Mouse (Mus musculus) heart, postnatal 36 days (tissue): ENCODE measurements around the gene Clnk. TPM values are rescaled to one million over a fixed set of nuclear protein-coding genes. Genes with fewer than 3 reads are reported as not detected.

ENCODE experiments used
- DNase-seq, 2 experiments: peaks; one replicate each; pipeline ENCODE4 v3.0.0; 2021 to 2022
- intact Hi-C: fragments of 180-260 bp; cut with DNase I; formaldehyde crosslinking; loops from one replicate; pipeline ENCODE4 v1.15.1; 2025
- total RNA-seq, 2 experiments: library from RNA; stranded (reverse); gene quantifications; 2 replicates each; pipeline ENCODE4 v1.2.3; 2021

The Clnk gene
- total RNA-seq, 2 experiments from 2014 or later, result not detected

GRCm38 (mm10) chr5:38858015-38858721 lies 18.4 kb downstream of the Clnk start:
- no peak for DNase-seq
- intact Hi-C loops, result no loop called here

GRCm38 (mm10) chr5:38857591-38857990 lies 19.0 kb downstream of the Clnk start:
- intact Hi-C loops, result no loop called here
- no peak for DNase-seq

DNA sequence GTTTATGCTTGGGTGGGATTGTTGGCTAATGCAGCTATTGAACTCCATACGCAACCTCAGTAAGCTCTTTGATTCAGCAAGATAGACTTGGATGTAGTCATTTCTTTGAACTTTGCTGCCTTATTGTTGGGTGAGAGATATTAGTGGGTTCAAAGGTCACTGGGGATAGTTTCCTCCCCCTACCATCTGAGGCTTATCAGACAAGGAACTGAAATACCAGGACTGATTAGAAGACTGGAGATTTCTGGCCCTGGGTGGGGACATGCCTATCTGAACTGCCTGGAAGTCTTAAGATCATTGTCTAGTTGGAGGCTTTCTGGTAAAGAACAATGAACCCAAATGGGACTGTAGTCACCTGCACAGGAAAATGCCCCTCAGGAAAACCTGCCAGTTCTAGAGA lies 26.4 kb downstream of the Clnk start:
- DNase-seq, result no peak
- intact Hi-C loops, result no loop called here

GRCm38 (mm10) chr5:38845529-38845928 lies 31.1 kb downstream of the Clnk start:
- intact Hi-C loops, result no loop called here
- no peak for DNase-seq

GRCm38 (mm10) chr5:38844312-38844711 lies 32.3 kb downstream of the Clnk start:
- intact Hi-C loops, result no loop called here
- no peak for DNase-seq

DNA sequence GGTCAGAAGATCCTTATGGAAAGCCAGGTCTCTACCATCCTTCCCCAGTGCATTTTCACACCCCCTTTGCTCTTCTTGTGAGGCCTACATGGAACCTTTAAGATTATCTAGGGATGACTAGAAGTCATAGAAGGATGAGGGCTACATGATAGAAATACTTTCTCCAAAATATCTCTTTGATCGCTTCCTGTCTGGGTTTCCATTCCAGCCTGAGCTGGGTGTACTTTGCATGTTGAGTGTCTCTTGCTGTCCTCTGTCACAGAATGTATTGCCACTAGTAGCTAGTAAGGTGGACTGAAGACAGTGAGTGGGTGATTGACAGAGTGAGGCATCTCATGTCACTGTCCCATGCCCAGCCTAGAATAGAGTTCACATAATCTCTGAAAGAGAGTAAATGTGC lies 36.6 kb downstream of the Clnk start:
- DNase-seq, result no peak
- intact Hi-C loops, result no loop called here

- no peak for DNase-seq
- intact Hi-C loops, result no loop called here
These were observed 49.3 kb downstream of the Clnk start for GRCm38 (mm10) chr5:38827310-38827709.

GRCm38 (mm10) chr5:38826586-38826985 lies 50.0 kb downstream of the Clnk start:
- intact Hi-C loops, result no loop called here
- no peak for DNase-seq

DNA sequence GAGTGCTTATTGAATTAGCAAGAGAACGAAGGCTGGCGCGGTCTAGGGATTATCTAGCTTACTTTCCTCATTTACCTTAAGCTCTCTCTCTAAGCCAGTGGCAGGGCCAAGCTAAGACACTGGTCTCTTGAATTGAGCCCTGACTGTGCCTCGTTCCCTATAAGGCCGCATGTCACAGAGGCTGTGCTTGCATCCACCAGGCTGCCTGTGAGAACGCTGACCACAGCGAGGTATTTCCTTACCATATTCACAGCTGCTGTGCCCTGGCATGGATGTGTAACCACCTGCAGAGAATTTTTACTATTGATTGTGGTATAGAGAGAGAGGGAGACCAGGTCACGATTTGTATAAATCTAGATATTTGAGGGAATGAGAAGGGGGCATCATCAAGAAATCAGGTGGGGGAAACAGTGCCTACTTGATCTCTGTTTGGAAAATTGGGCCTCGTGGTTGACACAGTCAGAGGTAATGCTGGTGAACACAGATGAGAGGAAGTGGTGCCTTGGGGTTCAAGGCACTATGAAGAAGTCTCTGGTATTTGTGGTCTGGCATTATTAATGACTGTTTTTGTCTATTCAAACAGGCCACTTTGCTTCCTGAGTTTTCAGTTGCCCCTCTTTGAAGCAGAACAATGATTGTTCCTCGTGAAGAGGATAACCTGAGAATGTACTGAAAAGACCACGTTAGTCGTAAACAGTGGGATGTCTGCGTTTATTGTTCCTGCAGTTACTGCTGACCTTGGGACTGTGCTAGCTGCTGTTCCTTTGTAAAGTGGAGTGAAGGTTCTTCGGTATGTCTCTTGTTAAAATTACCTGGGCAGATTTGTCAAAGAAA lies 52.3 kb downstream of the Clnk start:
- intact Hi-C loops, result no loop called here
- no peak for DNase-seq

DNA sequence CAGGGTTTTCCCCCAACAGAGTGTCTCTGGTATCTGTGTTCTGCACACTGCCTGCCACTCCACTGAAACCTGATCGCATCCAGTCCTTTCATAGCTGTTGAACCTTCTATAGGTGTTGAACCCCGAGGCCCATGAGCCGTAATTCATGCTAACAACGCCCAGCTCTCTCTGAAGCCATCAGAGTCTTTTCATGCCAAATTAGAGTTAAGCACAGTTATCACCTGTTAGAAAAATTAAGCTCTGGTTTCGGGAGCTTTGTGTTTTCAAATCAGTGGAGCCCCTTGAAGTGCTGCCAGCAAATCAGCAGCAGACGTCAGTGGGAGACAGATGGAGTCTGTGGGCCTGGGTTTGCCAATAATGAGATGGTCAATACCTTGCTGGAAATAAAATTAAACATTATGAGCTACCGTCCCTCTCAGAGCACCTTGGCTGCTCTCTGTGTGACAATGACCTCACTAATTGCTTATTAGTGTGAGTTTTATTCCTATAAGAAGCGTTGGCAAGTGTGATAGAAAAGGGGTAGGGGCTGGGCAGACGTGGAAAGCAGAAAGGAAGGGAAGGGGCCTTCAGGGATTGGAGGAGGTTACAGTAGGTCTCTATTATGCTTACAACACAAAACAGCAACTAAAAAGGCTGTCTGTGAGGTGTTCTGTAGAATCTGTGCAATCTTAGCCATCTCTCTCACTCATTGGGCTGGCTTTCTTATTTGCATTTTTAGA lies 63.1 kb downstream of the Clnk start:
- no peak for DNase-seq
- intact Hi-C loops, result no loop called here

DNA sequence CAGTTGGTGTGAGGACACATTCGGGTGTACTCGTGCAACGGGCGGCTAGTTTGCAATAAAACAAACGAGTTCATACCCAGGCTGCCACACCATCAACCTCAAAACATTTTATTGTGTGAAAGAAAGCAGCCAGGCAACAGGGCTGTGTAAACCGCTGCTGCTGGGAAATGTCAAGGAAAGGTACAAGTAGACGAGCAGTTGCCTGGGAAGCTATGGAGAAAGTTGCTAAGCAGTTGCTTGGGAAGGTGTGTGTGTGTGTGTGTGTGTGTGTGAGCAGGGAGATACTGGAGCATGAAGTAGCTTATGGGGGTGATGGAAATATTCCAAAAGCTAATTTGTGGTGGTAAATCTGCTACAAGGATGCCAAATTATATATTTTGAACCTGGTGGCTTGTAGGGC lies 63.7 kb downstream of the Clnk start:
- DNase-seq, result no peak
- intact Hi-C loops, result no loop called here

DNA sequence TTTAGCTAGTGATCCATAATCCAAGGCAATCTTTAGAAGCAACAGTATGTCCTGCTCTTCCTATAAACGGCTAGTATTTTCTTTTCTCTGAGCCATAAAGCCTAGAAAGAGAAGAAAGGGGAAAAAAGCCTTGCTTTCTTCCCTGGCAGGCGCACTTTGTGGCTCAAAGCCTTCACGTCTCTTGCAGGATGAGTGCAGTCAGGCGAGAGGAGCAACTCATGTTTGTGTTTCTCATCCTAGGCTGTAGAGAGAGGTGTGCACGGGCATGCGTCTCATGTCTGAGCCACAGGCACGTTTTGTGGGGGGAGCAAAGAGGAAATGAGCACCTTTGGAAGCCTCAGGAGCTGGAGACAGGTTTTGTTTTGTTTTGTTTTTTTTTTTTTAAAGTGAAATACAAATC lies 64.2 kb downstream of the Clnk start:
- no peak for DNase-seq
- intact Hi-C loops, result no loop called here

- DNase-seq, result no peak
- intact Hi-C loops, result no loop called here
These were observed 77.7 kb downstream of the Clnk start for GRCm38 (mm10) chr5:38798910-38799309.

- no peak for DNase-seq
- intact Hi-C loops, result no loop called here
These were observed 81.5 kb downstream of the Clnk start for GRCm38 (mm10) chr5:38795139-38795538.

DNA sequence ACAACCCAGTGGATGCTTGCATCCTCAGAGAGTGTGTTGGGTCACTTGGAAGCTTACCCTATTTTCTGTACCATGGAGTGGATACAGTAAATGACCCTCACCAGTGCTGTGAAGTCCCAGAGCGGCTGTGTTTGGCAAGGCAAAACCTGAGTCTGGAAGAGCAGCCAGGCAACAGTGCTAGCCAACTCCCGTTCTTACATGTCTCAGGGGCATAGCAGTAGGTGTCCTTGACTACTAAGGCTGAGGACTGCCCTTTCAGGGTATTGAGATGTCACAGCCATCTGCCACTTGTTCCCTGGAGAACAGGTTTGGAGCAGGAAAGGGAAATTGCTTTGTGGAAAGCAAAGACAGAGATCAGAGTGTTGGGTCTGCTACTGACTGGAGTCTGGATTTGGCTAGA lies 85.5 kb downstream of the Clnk start:
- no peak for DNase-seq
- intact Hi-C loops, result no loop called here

DNA sequence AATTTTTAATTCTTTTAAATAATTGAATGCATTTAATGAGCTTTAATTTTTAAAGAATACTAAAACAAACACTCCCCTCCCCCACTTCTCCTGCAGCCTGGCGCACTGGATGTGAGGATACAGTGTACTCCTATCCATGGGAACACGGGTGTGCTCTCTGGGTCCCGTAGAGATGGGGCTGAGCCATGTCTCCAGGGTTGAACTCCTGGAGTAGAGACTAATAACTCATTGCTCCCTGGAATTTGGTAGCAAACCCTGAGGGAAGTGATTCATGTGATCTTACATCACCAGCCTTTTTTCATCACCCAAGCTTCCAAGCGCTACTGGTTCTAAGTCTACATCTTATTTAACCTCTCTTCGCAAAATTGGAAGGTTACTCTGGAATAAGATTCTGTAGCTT lies 87.8 kb downstream of the Clnk start:
- no peak for DNase-seq
- intact Hi-C loops, result no loop called here

DNA sequence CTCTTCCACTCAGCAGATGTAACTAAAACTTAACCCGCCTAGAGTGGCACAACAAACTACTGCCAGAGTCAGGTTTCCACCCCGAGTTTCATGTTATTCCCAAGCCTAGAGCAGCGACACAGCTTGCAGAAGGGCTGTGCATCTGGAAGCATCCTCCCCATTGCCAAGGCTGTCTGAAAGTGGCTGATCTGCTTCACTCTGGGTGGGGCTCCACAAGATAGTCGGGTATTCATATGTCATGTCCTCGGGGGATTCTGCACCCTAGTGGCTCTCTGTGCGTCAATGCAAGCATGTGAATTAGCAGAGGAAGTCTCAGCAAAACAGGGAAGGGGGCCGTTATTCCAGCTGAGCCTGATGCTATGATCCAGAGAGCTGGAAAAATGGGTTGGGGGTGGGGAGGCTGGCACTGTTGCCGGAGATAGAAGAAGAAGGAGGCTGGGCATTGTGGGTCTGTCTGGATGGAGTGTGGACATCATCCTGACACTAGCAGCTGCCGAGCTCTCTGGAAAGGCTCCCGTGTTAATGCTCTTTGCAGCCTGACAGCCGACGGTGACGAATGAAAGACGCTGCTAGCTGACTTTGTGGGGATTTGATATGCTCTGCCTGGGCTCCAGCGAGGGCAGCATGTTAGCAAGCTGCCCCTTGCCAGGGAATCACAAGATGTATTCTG lies 88.6 kb downstream of the Clnk start:
- peak; percentile 7 to 11 for DNase-seq
- intact Hi-C loops, result no loop called here

DNA sequence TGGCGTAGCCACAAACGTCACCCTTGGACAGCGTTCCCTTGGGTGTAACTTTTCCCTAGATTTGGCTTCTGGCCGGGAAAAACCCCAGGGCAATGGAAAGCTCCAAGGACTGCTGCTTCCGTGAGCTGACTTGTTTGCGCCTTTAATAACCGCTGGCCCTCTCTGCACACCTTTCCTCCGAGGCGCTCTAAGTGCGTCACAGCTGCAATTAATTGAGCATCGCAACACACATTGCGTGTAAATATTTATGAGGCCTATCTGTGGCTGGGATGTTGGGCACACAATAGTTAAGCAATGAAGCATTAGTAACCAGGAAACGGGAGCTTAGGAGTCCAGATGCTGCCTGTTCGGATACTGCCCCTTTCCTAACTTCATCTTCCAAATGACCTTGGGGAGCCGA lies 90.5 kb downstream of the Clnk start:
- intact Hi-C loops, result no loop called here
- DNase-seq, result no peak

DNA sequence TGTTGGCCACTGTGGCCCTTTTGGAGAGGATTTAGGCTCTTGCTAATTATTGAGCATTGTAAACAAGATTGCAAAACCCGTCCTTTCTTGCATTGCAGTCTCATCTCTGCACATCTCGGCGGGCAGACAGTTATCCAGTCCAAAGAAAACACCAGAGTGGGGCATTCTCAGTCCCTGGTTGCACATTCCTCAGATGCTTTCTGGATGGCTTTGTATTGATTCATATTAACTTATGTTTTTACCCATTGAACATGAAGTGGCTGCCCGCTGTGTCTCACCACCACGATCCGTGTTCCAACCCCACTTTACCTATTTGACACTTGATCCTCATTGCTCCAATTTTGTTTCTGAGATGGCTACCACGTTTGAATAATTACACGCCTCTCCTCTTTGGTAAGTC lies 90.9 kb downstream of the Clnk start:
- intact Hi-C loops, result no loop called here
- no peak for DNase-seq

DNA sequence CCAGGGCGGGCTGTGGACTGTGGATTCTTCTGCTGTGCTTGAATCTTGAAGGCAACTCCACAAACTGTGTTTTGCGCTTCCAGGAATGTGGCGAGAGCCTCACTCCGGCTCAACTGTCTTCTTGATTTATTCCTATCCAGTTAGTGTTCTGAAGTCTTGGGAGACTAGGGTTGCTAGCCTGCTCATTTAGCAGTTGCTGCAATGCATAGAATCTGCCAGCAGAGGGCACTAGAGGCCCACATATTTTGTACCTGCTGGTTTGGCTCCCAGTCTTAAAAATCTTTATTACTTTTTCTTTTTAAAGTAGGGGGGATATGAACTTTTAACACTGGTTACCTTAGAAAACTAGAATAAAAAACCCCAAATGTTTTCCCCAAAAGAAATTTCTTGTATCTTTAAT lies 94.8 kb downstream of the Clnk start:
- peak; percentile 72 to 82 for DNase-seq
- intact Hi-C loops, result loop anchor here (1.0 to 2.0 kb wide), 2 partner anchors 858 to 1179 kb away; no protein-coding TSS in a partner anchor

DNA sequence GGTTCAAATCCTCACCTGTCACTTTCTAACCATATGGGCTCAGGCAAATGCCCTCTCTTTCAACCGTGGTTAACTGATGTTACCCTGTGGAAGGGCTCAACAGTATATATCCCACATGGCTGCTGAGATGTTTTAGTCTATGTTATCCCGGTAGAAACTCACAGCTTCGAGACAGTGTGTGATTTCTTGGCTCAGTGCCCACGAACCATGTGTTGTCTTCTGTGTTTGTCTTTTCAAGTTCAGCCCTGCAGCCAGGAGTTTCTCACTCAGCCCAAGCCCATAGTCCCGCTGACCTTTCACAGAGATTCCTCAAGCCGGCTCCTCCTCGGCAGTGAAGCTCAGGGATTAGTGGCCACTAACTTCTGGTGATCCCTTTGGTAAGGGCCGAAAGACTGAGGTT lies 96.0 kb downstream of the Clnk start:
- intact Hi-C loops, result no loop called here
- DNase-seq, result no peak
